Mouse (Mus musculus) right cerebral cortex, adult 2 months (tissue): ENCODE data around the gene Txndc15.
A peak's percentile ranks its signal among the peaks of the same experiment; 100 is the strongest.

ENCODE experiments used
- DNase-seq, 2 experiments: peaks; one replicate each; pipeline ENCODE4 v3.0.0; 2021 to 2022; ENCODE audit warnings: low spot score in 2 of 2

Gene Txndc15

DNA sequence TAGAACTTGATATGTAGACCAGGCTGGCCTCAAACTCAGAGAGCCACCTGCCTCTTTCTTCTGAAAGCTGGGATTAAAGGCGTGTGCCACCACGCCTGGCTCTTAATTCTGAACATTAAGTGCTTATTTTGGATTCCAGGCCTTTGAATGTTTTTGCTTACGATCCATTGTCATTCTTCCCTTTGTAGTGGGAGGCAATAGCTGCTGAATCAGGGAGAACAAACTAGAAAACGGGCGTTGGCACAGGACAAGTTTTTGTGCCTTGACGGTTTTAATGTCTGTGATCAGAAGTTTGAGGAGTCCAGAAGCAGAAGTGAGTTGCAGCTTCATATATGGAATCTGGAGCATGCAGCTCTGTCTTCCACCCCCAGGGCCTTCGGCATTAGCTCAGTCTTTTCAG, 16.3 kb downstream of the Txndc15 start:
- no peak for DNase-seq

DNA sequence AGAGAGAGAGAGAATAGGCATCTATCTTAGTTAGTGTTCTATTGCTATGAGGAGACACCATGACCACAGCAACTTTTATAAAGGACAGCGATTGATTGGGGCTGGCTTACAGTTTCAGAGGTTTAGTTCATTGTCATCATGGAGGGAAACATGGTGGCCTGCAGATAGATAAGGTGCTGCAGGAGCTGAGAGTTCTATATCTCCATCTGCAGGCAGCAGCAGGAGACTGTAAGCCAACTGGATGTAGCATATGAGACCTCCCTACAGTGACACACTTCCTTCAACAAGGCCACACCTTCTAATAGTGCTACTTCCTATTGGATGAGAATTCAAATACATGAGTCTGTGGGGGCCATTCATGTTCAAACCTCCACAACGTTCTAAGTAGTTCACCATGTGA, 17.7 kb downstream of the Txndc15 start:
- no peak for DNase-seq

DNA sequence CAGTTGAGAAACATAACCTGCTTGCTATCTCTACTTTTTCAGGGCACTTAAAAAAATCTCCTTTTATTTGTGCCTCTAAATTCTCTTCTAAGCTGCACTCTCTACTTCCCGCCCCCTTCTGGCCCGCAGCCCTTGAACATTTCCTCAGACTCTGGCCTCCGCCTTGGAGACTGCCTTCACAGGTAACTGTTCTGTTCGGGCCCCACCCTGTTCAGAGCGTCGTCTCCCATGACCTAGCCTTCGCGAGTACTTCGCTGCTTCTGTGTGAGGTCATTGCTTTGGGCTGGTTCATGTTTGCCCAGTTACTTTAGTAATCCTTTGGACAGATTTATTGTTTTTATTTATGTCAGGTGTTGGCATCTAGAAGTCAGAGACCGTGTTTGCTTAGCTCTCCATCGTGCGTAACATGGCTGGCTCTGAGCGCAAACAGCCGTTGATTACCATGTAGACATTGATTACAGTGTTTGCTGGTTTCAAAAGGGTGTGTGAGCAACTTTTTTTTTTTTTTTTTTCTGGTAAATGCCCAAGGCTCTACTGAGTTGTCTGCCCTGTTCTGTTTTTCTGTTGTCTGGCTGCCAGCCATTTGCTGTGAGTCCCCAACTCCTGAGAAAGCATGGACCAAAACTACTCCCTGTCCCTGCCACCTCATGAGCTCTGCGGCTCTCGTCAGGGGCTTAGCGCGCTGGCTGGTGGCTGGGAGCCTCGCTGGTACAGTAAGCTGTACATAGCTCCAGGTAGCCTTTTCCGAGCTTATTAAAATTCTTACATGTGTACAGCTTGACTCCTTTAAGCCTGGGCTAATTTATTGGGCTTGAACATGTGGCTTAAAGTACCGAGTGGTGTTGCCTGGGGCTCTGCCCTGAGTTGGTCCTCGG, 19.4 kb downstream of the Txndc15 start:
- DNase-seq, result no peak

DNA sequence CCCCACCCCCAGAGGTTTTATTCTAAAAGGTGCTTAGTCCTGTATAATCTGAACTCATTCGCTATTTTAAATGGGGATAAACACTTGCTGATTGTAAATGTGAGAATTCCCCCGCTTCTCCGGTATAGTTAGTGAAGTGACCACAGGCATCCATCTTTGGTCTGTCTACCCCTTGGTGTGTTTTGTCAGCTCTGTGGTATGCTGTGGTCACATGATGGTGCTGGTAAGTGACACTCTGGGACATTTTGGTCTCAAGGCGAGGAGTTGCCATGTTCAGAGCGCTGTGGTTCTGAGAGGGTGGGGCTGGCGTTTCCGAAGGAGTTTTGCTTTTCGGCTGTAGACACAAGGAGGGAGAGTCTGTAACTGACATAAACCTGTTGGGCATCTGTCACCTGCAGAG, 23.4 kb downstream of the Txndc15 start:
- no peak for DNase-seq

DNA sequence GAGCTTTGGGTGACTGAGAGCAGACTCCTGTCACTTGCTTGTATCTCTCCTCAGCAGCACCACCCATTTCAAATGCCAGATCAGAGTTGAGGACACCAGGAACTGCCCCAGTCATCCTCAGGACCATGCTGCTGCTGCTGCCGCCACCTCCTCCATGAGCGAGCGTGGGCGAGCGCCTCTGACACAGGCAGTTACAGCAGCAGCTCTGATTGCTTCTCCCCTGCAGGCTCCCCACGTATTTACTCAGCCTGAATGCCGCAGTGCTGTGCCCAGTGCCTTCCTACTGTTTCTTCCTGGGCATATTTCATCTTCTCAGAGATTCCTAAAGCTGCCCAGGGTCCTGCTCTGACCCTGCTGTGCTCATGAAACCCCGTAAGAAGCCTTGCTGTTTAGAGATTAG, 27.9 kb downstream of the Txndc15 start:
- DNase-seq, result peak in 1 of 2 experiments; percentile 27

DNA sequence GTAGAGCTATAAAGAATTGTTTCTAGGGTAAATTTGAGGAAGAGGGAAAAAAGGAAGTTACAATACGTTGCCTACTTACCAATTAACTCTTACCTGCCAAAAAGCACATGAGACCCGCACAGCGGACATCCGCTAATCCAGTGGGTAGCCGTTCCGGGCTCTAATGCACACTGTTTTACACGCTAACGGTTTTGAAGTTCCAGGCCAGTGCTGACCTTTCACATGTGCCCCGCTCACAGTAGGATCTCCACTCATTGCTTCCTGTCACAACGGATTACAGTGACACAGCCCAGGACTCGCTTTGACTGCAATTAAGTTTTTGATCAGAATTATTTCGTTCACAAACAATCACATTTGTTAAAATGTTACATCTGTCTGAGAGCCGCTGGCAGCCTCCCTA, 39.9 kb downstream of the Txndc15 start:
- DNase-seq, result no peak

DNA sequence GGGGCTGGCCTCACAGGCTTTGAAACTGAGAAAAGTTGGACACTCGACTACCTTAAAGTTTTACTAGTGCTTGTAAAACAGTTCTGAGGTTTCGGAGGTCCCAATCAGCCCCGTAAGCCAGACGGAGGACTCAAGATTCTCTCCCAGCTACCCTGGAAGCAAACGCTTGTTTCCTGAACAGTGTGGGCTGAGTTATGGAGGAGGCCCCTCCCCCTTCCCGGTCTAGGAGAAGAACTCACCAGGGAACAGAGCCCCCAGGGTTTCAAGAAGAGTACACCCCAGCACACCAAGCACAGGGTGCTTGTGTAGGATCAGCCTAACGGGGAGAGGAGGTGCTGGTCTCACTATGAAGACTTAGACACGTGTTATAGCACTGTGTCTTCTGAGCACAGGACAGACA, 42.3 kb downstream of the Txndc15 start:
- DNase-seq, result no peak

DNA sequence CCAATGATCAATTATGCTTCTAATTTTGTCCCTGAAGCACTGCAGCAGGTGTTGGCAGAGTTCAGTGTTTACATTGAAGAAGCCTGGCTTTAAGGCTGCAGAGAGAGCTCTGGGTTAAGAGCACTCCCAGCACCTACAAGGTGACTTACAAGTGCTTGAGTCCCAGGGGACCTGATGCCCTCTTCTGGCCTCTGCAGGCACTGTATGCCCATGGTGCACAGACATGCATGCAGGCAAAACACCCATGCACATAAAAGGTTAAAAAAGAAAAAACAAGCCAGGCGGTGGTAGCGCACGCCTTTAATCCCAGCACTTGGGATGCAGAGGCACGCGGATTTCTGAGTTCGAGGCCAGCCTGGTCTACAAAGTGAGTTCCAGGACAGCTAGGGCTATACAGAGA, 43.2 kb downstream of the Txndc15 start:
- DNase-seq, result no peak

DNA sequence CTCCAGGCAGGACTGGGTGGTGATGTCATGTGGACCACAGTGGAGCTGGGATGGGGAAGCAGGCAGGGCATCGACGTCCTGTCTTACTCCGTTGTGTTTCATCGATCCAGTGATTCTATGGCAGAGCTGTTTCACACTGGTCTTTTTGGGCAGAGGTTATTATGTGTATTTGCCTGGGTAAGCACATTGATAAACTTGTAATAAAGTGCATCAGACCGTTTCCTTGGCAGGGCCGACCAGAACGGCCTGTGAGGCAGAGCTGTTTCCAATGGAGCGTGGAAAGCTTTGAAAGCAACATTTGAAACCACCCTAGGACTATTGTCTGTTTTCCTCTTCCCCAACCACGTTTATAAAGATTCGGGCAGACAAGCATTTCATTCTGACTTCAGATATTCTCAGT, 46.1 kb downstream of the Txndc15 start:
- no peak for DNase-seq

DNA sequence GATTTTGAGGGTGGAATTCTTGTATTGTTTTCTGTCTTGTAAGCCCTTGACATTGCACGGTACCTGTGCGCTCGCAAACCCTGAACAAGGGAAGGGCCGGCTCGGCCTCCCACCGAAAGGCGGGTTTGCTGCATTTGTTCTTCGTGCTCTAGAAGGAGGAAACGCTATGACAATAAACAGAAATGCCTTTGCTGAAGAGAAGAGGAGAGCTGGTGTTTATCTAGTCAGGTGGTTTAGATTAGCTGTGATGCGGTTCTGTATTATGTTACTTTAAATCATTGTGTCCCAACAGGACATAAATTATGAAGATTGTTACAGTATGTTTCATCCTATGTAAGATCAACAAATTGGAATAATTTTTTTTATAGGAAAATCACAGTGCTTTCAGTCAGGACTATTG, 47.0 kb downstream of the Txndc15 start:
- DNase-seq, result no peak

DNA sequence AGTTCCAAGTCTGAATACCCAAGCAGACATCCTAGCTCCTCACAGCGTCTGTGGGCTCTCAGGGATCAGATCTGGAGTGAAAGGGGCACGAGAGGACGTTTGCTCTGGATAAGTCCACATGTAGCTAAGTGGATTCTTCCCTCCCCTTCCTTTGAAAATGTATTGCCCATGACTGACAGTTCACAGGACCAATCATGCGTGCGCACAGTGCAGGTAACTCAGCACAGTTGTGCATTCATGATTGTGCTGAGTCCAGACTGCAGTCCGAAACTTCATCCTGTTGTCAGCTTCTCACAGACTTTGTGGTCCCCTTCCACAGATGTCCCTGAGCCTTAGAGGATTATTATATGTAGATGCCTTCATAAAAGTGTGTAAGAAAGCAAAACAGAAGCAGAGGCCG, 59.9 kb downstream of the Txndc15 start:
- DNase-seq, result no peak

DNA sequence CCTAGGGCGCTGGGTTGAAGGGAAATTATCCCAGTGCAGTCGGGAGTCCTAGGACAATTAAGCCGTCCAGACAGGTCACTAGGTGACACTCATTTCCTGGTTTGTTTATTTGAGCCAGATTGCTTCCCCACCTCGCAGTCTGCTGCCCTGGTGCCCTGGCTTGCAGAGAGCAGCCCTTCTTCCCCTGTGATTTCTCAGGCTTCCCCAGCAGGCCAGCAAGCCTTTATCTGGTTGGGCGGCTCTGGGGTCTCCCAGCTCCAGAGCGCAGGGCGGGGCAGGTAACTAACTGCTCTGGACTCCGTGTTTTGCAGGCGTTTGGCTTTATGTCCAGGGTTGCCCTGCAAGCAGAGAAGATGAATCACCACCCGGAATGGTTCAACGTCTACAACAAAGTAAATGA, 60.6 kb downstream of the Txndc15 start:
- no peak for DNase-seq
